Mouse (Mus musculus) embryonic fibroblast, embryonic 13.5 days (primary cell): ENCODE results near the gene Cryga. TPM values are rescaled to one million over a fixed set of nuclear protein-coding genes. Genes with fewer than 3 reads are reported as not detected.

Source experiments
- H3K27ac ChIP-seq: 2 replicates; pipeline ENCODE4 v1.5.1; 2012; ENCODE audit warnings: low read length, control low read depth, inconsistent platforms; ENCODE audit not compliant: insufficient read depth
- H3K4me1 ChIP-seq: 2 replicates; pipeline ENCODE4 v1.6.1; 2011; ENCODE audit warnings: low read length; ENCODE audit not compliant: control insufficient read depth, insufficient read depth
- H3K4me3 ChIP-seq: 2 replicates; pipeline ENCODE4 v1.5.1; 2011; ENCODE audit warnings: mild to moderate bottlenecking, control low read depth, low read length; ENCODE audit not compliant: insufficient read depth
- CTCF ChIP-seq: IDR thresholded peaks from 2 replicates; pipeline ENCODE4 v1.5.1; 2011; ENCODE audit warnings: mild to moderate bottlenecking, control low read depth, low read length, moderate library complexity, borderline replicate concordance; ENCODE audit not compliant: insufficient read depth
- POLR2A ChIP-seq: IDR thresholded peaks from 2 replicates; pipeline ENCODE4 v1.6.1; 2011; ENCODE audit warnings: low read depth, mild to moderate bottlenecking, control low read depth, low read length, moderate library complexity
- polyA plus RNA-seq: library from polyadenylated mRNA; stranded (reverse); fragments of >200 nt; gene quantifications from 2 replicates; pipeline ENCODE4 v1.2.4, GENCODE M21; 2011; ENCODE audit warnings: low read depth; ENCODE audit not compliant: missing spikeins, insufficient read length

The Cryga gene
- polyA plus RNA-seq, 1 experiment = not detected

DNA sequence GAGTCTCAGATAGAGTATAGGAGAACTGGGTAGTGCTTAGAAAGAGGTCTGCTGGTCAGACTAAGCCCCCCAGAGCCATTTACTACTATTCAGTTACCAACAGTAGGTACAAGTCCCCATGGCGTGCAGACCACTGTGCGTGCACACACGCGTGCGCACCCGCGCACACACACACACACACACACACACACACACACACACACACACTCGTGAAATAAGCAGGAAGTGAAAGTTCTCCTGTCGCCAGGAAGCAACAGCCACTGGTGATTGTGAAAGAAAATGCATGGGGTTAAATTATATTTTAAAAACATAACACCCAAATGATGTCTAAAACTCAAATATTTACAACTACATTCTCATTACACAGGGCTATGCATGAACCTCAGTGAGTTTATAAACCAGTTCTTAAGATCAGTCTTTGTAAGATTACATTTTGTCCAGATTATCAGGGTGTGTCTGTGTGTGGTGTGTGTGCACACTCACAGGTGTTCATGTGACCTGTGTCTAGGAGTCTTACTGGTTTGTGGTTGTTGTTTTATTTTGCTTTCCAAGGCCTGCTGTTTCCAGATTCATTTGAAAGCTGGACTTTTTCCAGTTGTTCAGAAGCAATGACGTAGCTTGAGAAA lies 4.6 kb upstream of the Cryga start:
- no peaks in the 10 kb centered on the region for H3K4me1 ChIP-seq
- H3K4me3 ChIP-seq = no peak overlapping the region
- no peak for TF ChIP-seq POLR2A
- TF ChIP-seq CTCF = no peak
- H3K27ac ChIP-seq = no peak overlapping the region

DNA sequence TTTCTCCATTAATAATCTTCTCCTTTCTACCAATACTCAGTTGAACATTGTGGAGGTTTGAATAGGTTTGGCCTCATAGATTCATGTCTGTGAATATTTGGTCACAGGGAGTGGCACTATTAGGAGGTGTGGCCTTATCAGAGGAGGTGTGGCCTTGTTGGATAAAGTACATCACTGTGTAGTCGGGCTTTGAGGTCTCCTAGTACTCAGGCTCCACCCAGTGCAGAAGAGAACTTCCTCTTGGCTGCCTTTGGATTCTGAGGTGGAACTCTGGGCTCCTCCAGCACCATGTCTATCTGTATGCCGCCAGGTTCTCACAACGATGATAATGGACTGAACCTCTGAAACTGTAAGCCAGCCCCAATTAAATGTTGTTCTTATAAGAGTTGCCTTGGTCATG lies 6.2 kb downstream of the Cryga start:
- Histone ChIP-seq H3K27ac (no peak overlapping the region), H3K4me3 (no peak overlapping the region), H3K4me1 (no peaks in the 10 kb centered on the region)
- TF ChIP-seq POLR2A = no peak
- no peak for TF ChIP-seq CTCF

DNA sequence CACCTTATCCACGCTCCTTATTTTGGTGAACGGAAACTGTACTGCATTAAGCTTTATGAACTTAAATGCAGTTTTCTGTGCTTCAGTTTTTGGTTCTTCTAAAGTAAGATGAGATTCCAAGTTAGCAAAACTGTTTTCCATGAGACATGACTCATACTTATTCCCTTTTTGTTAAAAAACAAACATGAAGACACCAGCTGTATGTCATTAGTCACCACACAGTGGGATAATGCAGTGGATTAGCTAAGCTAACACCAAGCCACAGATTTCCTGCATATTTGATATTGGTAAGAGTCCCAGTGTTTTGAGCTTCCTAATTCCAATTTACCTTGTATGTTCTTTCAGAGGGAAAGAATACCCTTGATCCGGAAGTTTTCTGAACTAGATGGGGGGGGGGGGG lies 11.6 kb downstream of the Cryga start:
- Histone ChIP-seq H3K4me1 (no peaks in the 10 kb centered on the region), H3K4me3 (no peak overlapping the region), H3K27ac (no peak overlapping the region)
- no peak for TF ChIP-seq POLR2A

DNA sequence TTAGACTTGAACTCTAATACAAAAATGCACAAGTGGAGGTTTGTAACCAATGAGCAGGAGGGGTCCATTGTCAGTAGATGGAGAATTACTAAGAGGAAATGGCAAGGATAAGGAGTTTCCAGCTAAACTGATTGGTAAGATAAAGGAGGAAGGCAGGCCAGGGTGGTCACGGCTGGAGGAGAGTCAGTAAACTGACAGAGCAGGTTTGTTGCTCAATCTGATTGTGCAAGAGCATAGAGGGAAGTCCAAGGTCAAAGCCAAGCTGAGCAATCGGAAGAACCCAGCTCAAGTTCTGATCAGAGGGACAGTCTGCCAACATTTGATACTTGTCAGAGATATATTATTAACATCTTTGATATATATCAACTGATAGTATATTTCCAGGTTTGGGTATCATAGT lies 12.8 kb downstream of the Cryga start:
- H3K27ac ChIP-seq = no peak overlapping the region
- TF ChIP-seq POLR2A (no peak), CTCF (no peak)
- no peaks in the 10 kb centered on the region for H3K4me1 ChIP-seq
- no peak overlapping the region for H3K4me3 ChIP-seq

DNA sequence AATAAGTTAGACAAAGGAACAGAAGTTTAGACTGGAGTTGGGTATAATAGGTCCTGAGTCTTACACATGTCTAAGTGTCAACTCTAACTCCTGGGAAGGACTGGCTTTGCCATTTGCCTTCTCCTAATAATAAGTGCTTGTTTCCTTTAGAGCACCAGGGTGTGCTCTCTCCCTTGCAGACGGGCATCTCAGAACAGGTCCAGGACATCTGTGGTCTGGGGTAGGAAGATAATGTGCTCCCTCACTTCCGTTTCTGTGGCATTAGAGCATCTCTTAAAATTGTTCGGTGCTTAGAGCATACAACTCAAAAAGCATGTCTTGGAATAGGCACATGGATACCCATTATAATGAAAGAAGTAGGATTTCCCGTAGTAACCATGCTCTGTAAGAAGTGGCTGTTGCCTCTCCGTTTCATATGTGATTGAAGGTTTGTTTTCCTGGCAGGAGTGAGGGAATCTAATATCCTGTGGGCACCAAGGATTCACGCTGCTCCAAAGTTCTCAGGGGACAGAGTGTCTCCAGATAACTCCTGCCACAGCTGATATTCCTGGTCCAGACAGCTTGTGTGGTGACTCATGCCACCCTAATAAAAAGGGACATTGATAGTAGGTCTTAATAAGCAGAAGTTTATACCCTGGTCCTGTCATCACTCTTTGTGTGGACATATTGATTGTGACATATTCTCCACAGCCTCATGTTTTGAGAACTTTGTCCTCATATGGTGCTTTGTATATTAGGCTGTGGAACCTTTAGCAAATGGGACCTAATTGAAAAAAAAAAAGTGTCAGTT lies 14.4 kb downstream of the Cryga start:
- no peak for TF ChIP-seq POLR2A
- TF ChIP-seq CTCF = no peak
- no peaks in the 10 kb centered on the region for H3K4me1 ChIP-seq
- no peak overlapping the region for H3K27ac ChIP-seq
- H3K4me3 ChIP-seq = no peak overlapping the region

DNA sequence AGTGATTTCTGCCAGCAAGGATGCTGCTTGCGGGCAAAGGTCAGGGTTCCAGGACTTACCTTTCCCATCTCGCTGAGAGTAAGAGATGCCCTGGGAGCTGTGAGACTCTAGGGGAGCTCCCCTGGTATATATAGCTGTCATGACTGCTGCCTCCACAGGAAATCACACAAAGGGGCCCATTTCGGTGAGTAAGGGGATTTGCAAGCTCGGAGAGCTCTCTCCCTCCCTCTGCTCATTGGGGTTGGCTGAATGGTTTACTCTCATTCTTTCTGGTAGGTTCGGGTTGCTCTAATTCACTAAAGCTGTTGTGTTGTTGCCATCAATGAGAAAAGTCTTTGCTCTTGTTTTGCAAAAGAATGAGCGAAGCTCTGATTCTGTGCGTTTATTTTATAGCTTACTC lies 21.0 kb downstream of the Cryga start, which contains the start of gene Crygb:
Gene Crygb, minus strand, starts transcription at position 101 of the 400 bp plus-strand sequence.
- no peak within 1 kb of the TSS for H3K27ac ChIP-seq
- H3K4me3 ChIP-seq = no peak within 1 kb of the TSS
- H3K4me1 ChIP-seq = no peaks in the 10 kb centered on the region
- no peak for TF ChIP-seq POLR2A
- no peak for TF ChIP-seq CTCF

DNA sequence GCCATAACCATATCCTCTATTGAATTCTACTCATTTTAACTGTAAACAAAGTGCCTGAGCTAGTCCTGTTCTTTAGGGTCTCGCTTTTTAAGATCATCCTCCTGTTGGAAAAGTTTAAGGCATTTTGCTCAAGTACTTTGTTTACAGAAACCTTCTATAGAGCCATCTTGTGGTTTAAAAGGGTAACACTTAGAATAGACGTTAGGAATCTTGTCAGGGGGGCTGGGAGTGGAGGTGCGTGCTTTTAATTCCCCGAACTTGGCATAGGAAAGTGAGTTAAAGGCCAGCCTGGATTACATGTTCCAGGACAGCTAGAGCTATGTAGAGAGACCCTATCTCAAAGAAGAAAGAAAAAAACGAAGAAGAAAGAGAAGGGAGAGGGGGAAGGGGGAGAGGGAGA lies 27.6 kb downstream of the Cryga start:
- no peak overlapping the region for H3K27ac ChIP-seq
- H3K4me1 ChIP-seq = no peaks in the 10 kb centered on the region
- TF ChIP-seq CTCF = no peak
- TF ChIP-seq POLR2A = no peak
- H3K4me3 ChIP-seq = no peak overlapping the region

DNA sequence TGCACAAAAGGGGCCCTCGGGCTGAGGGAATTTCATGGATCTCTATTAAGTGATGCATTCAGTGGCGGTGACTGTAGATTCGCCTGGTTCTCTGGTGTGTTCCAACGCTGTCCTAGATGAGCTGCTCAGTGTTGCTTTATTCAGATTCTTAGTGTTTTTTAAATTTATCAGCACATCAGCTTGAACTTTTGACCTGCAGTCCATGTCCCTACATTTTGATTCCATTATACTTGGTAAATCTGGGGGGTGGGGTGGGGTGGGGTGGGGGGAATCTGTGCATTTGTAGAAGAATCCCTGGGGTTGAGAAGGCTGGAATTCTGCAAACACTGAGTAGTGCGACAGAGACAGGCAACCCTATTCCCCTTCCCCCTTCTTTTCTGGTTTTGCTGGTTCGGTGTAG lies 29.6 kb downstream of the Cryga start, which contains the start of gene Crygc:
Gene Crygc, minus strand, starts transcription at position 101 of the 400 bp plus-strand sequence.
- no peak for TF ChIP-seq POLR2A
- TF ChIP-seq CTCF = no peak
- no peak within 1 kb of the TSS for H3K4me3 ChIP-seq
- H3K4me1 ChIP-seq = no peaks in the 10 kb centered on the region
- no peak within 1 kb of the TSS for H3K27ac ChIP-seq

DNA sequence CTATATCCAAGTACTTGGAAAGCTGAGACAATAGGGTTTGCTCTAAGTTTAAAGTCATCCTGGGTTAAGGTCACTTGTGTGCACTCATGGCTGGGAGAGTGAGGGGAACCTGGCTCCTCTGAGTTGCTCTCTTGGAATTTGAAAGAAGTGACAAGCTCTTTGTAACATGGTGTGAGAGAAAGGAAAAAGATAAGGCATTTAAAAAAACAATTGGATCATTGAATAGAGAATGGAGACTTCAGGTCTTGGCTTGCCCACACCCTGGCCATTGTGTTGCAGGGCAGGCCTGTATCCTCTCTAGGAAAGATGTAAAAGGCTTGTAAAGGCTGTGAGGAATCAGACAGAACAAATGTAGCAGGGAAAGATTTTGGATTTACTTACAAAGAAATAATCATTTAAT lies 35.3 kb downstream of the Cryga start:
- no peak overlapping the region for H3K4me3 ChIP-seq
- TF ChIP-seq CTCF = no peak
- no peak for TF ChIP-seq POLR2A
- no peak overlapping the region for H3K27ac ChIP-seq
- H3K4me1 ChIP-seq = no peaks in the 10 kb centered on the region

DNA sequence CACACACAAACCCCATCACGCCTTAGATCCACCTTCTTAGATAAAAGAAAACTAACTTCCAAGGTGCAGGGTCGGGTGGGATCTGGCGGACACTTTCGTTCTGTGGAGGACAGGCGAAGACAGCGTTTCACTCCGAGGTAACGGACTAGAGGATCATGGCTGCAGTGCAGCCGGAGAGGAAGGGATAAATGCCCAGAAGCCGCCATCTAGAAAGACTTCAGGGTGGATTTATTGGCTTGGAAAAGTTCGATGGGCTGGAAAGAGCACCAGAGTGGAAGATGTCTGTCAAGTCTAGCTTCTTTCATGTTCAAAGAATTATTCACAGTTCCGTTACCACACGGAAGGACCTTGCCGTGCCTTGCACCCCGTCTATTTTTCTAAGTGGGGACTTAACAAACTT lies 39.0 kb downstream of the Cryga start:
- Histone ChIP-seq H3K4me1 (no peaks in the 10 kb centered on the region), H3K4me3 (no peak overlapping the region), H3K27ac (no peak overlapping the region)
- TF ChIP-seq CTCF = no peak
- no peak for TF ChIP-seq POLR2A

DNA sequence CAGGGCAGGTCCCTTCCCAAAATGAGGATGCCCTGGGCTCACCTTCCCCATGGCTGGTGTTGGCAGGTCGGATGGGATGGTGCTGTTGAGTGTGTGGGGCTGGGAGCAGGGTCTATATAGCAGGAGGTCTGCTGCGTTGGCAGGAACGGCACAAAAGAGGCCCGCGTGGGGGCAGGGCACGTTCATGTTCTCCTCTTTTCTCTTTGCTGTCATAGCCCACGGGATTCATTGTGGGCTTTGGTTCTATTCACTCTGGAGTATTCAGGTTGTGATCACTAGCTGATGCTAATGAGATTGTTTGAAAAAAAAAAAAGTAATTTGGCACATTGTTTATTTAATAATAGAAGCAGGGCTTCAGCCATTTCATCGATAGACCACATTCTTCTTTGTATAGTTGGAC lies 39.8 kb downstream of the Cryga start, which contains the start of gene Crygd:
Gene Crygd, minus strand, starts transcription at position 101 of the 400 bp plus-strand sequence.
- Histone ChIP-seq H3K4me1 (no peaks in the 10 kb centered on the region), H3K4me3 (no peak within 1 kb of the TSS), H3K27ac (no peak within 1 kb of the TSS)
- no peak for TF ChIP-seq POLR2A
- no peak for TF ChIP-seq CTCF
